Mouse (Mus musculus) midbrain, embryonic 14.5 days (tissue): Measurements from ENCODE around the gene Mcu. TPM values are rescaled to one million over a fixed set of nuclear protein-coding genes. Genes with fewer than 3 reads are reported as not detected.

Experiments used
- ATAC-seq: fragments of 200-750 bp; cut with Nextera tagmentation; 2 replicates; pipeline ENCODE4 v1.8.0; 2017; ENCODE audit warnings: moderate number of reproducible peaks, moderate library complexity; ENCODE audit not compliant: low FRiP score, low TSS enrichment
- DNase-seq: peaks from one replicate; pipeline ENCODE4 v3.0.0-alpha.2; 2015
- H3K27ac ChIP-seq: fragments of 300-500 bp; sonication (generic); replicated peaks from 2 replicates; pipeline ENCODE4 v1.5.1; 2014; ENCODE audit warnings: mild to moderate bottlenecking, low read depth, low read length, moderate library complexity
- H3K27me3 ChIP-seq: fragments of 300-500 bp; sonication (generic); 2 replicates; pipeline ENCODE4 v1.6.1; 2014; ENCODE audit warnings: low read length, control low read depth, mixed read lengths; ENCODE audit not compliant: control insufficient read depth, insufficient read depth
- H3K36me3 ChIP-seq: fragments of 300-500 bp; sonication (generic); 2 replicates; pipeline ENCODE4 v1.6.1; 2014; ENCODE audit warnings: low read length, control low read depth; ENCODE audit not compliant: control insufficient read depth, insufficient read depth
- H3K4me1 ChIP-seq: fragments of 300-500 bp; sonication (generic); 2 replicates; pipeline ENCODE4 v1.6.1; 2014; ENCODE audit warnings: mild to moderate bottlenecking, antibody characterized with exemption, low read length, control low read depth; ENCODE audit not compliant: control insufficient read depth, insufficient read depth
- H3K4me2 ChIP-seq: fragments of 300-500 bp; sonication (generic); 2 replicates; pipeline ENCODE4 v1.6.1; 2014; ENCODE audit warnings: mild to moderate bottlenecking, low read length, moderate library complexity
- H3K4me3 ChIP-seq: fragments of 300-500 bp; sonication (generic); replicated peaks from 2 replicates; pipeline ENCODE4 v1.5.1; 2014; ENCODE audit warnings: low read depth, low read length
- H3K9ac ChIP-seq: fragments of 300-500 bp; sonication (generic); replicated peaks from 2 replicates; pipeline ENCODE4 v1.6.1; 2014; ENCODE audit warnings: mild to moderate bottlenecking, low read length, moderate library complexity
- H3K9me3 ChIP-seq: fragments of 300-500 bp; sonication (generic); 2 replicates; pipeline ENCODE4 v1.6.1; 2016; ENCODE audit warnings: low read length, control low read depth, mixed read lengths; ENCODE audit not compliant: control insufficient read depth
- WGBS: fragments of 180-500 bp; shearing (Covaris S2); extraction: QIAGEN DNeasy Blood & Tissue Kit; methylation state at CpG from one replicate; pipeline ENCODE4 v1.1.7; 2014; 5-methylcytosine and 5-hydroxymethylcytosine counted together
- polyA plus RNA-seq: library from polyadenylated mRNA; unstranded; fragments of >200 nt; fragmentation: Nextera tagmentation; extraction: Ambion mirVana; gene quantifications from 2 replicates; pipeline ENCODE4 v1.2.1, GENCODE M21; 2014

Mcu gene
- polyA plus RNA-seq = 24.7 and 29.9 TPM in 2 replicates

DNA sequence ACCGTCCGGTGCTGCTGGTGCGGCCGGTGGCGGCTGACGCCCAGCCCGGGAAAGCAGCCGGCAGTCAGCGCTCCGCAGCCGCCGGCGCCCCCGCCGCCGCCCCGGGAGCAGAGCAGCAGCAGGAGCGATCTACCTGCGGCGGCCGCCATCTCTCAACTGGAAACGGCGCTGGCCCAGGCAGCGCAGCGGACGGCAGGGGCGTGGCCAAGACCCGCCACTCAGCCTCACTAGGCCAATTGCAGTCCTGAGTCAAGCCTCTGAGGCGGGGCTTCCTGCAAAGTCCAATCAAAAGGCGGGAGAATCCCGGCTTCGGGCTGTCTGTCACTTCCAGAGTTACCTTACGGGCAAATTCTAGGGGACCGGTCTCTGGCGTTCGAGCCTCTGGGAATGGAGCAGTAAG lies at the start of gene Mcu:
Mcu (minus strand) TSS at position 171 of the 400 bp plus-strand sequence.
- H3K4me3 ChIP-seq = peak within 1 kb of the TSS; percentile 84
- H3K36me3 ChIP-seq = no peaks in the 10 kb centered on the region
- ATAC-seq = peak; percentile 100
- H3K9ac ChIP-seq = peak within 1 kb of the TSS; percentile 88
- H3K4me2 ChIP-seq = peak within 1 kb of the TSS; percentile 85
- H3K9me3 ChIP-seq = no peaks in the 10 kb centered on the region
- WGBS = under 1% methylated on average over 36 of the region's 36 CpGs
- peak; percentile 98 for DNase-seq
- H3K27me3 ChIP-seq = no peaks in the 10 kb centered on the region
- peaks cover 14% of the 10 kb centered on the region for H3K4me1 ChIP-seq
- H3K27ac ChIP-seq = peak within 1 kb of the TSS; percentile 92

DNA sequence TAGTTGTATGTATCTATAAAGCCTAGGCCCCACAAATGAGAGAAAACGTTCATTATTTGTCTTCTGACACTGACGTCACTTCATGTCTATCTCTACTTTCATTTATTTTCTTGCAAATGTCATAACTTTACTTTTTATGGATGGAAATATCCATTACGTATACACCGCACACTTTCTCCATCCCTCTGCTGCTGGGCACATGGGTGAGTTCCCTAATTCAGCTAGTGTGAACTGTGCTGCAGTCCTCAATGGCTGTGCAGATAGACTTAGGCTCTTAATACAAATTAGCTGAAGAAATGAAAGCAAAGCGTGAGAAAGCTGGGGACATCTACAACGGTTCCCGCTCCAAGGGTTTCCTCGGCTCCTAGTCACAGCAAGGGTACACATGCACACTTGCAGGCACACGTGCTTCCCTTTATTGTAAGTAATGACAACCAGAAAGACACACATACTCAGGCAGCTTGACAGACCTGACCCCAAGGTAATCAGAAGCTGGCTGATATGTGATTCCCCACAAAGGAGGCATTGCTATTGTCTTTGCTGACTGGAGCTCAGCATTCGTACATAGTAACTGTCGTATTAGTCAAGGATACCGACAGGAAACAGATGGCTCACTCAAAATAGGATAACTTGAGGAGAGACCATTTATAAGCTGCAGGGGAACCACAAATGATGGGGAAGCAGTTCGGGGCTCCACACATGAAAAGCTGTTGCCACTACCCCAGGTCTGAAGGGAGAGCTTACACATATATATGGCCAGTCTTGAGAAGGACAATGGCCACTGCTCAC lies 49.2 kb upstream of the Mcu start:
- Histone ChIP-seq H3K9ac (no peak overlapping the region), H3K4me1 (no peaks in the 10 kb centered on the region), H3K27me3 (no peaks in the 10 kb centered on the region), H3K27ac (no peak overlapping the region), H3K4me2 (no peak overlapping the region), H3K36me3 (no peaks in the 10 kb centered on the region), H3K9me3 (no peaks in the 10 kb centered on the region), H3K4me3 (no peak overlapping the region)
- no peak for ATAC-seq
- no peak for DNase-seq
- 80% methylated on average over 13 of the region's 13 CpGs for WGBS

DNA sequence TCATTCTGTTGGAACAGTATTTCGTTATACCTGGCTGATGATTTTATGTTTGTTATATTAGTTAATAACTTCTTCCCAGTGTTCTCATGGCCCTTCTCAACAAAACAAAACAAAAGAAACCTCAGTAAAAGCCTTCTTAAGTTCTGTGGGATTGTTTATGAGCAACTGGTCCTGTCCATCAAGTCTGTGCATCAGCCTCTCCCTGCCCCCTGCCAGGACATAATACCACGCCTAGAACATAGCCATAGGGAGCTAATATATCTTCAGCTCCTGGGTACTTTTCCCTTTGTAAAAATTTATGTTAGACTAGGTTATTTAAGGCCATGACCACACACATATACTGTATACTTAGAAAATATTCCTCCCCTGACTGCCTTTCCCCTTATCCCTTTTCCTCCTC lies 48.3 kb upstream of the Mcu start:
- Histone ChIP-seq H3K4me2 (no peak overlapping the region), H3K9me3 (no peaks in the 10 kb centered on the region; the same call in 1 of the 2 replicates), H3K27ac (no peak overlapping the region), H3K9ac (no peak overlapping the region), H3K27me3 (no peaks in the 10 kb centered on the region), H3K4me1 (no peaks in the 10 kb centered on the region), H3K36me3 (no peaks in the 10 kb centered on the region), H3K4me3 (no peak overlapping the region)
- DNase-seq (no peak), ATAC-seq (no peak)
- WGBS = 88% methylated on average over 2 of the region's 2 CpGs

DNA sequence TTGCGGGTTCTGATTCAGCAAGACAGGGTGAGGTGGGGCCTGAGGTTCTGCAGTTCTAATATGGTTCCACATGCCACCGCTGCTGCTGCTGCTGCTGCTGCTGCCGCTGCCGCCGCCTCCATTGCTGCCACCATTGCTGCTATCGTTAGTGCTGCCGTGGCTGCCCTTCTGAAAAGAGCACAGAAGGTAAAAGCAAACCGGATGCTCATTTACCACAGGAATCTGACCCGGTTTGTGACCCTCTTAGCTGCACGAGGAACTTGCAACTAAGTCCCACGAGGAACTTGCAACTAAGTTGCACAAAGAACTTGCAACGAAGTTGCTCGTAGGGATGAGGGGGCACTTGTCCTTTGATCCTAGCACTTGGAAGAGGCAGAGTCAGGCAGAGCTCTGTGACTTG lies 40.3 kb upstream of the Mcu start:
- H3K9me3 ChIP-seq = no peaks in the 10 kb centered on the region; the same call in 1 of the 2 replicates
- H3K4me1 ChIP-seq = no peaks in the 10 kb centered on the region
- ATAC-seq (no peak), DNase-seq (no peak)
- no peak overlapping the region for H3K4me3 ChIP-seq
- no peak overlapping the region for H3K27ac ChIP-seq
- H3K4me2 ChIP-seq = no peak overlapping the region
- H3K27me3 ChIP-seq = no peaks in the 10 kb centered on the region
- 86% methylated on average over 13 of the region's 13 CpGs for WGBS
- no peak overlapping the region for H3K9ac ChIP-seq
- H3K36me3 ChIP-seq = no peaks in the 10 kb centered on the region

DNA sequence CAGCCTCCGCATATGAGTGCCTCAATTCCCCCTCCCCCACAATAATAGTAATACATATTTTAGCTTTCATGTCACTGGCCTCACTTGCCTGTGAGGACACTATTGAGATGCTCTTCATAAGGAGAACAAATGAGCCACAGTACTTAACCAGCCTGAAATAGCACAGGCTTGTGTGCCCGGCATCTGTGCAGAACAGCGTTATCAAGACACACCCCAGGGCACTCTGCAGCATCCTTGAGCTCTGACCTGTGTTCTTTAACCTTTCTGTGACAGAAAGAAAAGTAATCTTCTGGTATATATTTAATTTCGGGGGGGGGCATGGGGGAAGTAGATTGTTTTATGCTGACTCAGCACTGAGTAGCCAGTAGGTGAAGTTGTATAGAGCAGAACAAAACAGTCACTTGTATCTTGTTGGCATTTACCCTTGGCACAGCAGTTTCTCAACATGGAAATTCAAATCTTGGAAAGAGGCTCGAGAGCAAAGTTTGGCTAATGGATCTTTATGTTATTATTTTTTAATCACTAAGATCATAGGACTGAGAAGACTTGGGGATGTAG lies 30.4 kb upstream of the Mcu start:
- Histone ChIP-seq H3K27me3 (no peaks in the 10 kb centered on the region), H3K4me3 (no peak overlapping the region), H3K4me2 (no peak overlapping the region), H3K4me1 (no peaks in the 10 kb centered on the region), H3K9me3 (no peaks in the 10 kb centered on the region), H3K36me3 (no peaks in the 10 kb centered on the region), H3K9ac (no peak overlapping the region), H3K27ac (no peak overlapping the region)
- DNase-seq = no peak
- ATAC-seq = no peak
- WGBS = 89% methylated on average over 5 of the region's 5 CpGs

DNA sequence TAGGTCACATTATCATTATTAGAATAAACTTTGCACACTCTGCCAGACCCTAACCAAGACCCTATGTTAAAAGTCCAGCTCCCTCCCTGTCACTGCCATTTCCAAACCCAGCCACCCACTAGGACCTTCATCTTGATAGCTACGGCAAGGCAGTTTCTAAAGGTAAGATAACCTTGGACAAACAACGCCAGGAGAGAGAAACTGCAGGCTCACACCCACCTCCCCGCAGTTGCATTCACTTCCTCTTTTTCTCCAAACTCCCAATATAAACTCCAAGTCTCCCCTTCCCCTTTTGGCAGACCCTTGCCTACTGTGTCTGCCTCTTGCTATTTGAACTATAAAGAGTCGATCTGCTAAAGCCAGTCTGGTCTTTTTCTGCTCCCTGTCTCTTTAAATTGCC lies 28.7 kb upstream of the Mcu start:
- no peak for DNase-seq
- no peaks in the 10 kb centered on the region for H3K27me3 ChIP-seq
- no peaks in the 10 kb centered on the region for H3K4me1 ChIP-seq
- H3K4me3 ChIP-seq = no peak overlapping the region
- no peak overlapping the region for H3K9ac ChIP-seq
- H3K4me2 ChIP-seq = no peak overlapping the region
- WGBS = 86% methylated on average over 4 of the region's 4 CpGs
- no peak overlapping the region for H3K27ac ChIP-seq
- no peaks in the 10 kb centered on the region for H3K9me3 ChIP-seq
- no peaks in the 10 kb centered on the region for H3K36me3 ChIP-seq
- ATAC-seq = no peak

DNA sequence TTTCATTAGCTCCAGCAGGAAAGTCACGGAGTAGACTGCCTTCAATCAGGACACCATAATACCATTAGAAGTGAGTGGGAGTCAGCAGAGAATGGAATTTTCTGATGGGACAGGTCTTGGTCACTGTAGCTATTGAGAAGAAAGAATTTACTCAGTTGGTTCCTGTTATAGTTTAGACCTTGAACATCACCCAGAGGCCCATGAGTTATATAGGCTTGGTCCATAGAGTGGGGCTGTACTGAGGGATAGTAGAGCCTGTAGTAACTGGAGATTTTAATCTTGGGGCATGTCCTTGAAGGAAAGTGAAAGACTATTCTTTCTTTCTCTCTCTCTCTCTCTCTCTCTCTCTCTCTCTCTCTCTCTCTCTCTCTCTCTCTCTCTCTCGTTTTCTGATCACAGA lies 28.2 kb upstream of the Mcu start:
- Histone ChIP-seq H3K9ac (no peak overlapping the region), H3K36me3 (no peaks in the 10 kb centered on the region), H3K9me3 (no peaks in the 10 kb centered on the region), H3K4me3 (no peak overlapping the region), H3K27ac (no peak overlapping the region), H3K4me1 (no peaks in the 10 kb centered on the region), H3K27me3 (no peaks in the 10 kb centered on the region), H3K4me2 (no peak overlapping the region)
- DNase-seq (no peak), ATAC-seq (no peak)
- WGBS = 83% methylated on average over 2 of the region's 2 CpGs

DNA sequence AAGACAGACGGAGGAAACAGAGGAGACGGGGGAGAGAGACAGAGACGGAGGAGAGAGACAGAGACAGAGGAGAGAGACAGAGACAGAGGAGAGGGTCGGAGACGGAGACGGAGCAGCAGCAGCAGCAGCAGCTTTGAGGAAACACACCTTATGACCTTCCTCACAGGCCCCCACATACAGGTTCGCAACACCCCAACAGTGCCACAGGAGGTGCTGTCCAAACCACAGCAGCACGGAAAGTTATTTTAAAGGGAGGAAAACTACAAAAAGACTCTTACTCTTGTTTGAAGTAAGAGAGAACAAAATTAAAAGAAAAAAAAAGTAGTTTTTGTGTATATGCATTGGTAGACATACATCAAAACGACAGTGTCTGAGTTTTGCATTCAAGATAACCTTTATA lies 27.2 kb upstream of the Mcu start:
- ATAC-seq = no peak

More for the DNA sequence above, 27.2 kb upstream of the Mcu start:
- no peak for DNase-seq
- Histone ChIP-seq H3K27ac (no peak overlapping the region), H3K27me3 (no peaks in the 10 kb centered on the region; the same call in 1 of the 2 replicates), H3K9ac (no peak overlapping the region), H3K36me3 (no peaks in the 10 kb centered on the region), H3K9me3 (no peaks in the 10 kb centered on the region), H3K4me3 (no peak overlapping the region), H3K4me2 (no peak overlapping the region), H3K4me1 (no peaks in the 10 kb centered on the region)
- 87% methylated on average over 9 of the region's 9 CpGs for WGBS
